Mouse (Mus musculus) cerebellum, adult 2 months (tissue): ENCODE results near the gene Kdm4c. TPM values are rescaled to one million over a fixed set of nuclear protein-coding genes. Genes with fewer than 3 reads are reported as not detected.
"Not testable (repeated sequence)": the region's sequence is repeated elsewhere in the genome, so short reads cannot be mapped to it uniquely, and the experiment has no call there.

Experiments used
- DNase-seq, 2 experiments: peaks; one replicate each; pipeline ENCODE4 v3.0.0; 2021
- H3K27ac ChIP-seq: fragments of 200-500 bp; 2 replicates; pipeline ENCODE4 v1.5.1; 2012; ENCODE audit warnings: low read length, control low read depth, inconsistent platforms; ENCODE audit not compliant: insufficient read depth
- H3K27me3 ChIP-seq: fragments of 200-500 bp; 2 replicates; pipeline ENCODE4 v1.6.1; 2012; ENCODE audit warnings: inconsistent platforms, mild to moderate bottlenecking, low read length, moderate library complexity; ENCODE audit not compliant: control insufficient read depth, insufficient read depth
- H3K4me1 ChIP-seq: fragments of 200-500 bp; 2 replicates; pipeline ENCODE4 v1.6.1; 2011; ENCODE audit warnings: low read length; ENCODE audit not compliant: control insufficient read depth, insufficient read depth
- H3K4me3 ChIP-seq: fragments of 200-500 bp; replicated peaks from 2 replicates; pipeline ENCODE3; 2011; ENCODE audit warnings: mild to moderate bottlenecking, low read depth, low read length, control low read depth; ENCODE audit not compliant: insufficient read depth
- CTCF ChIP-seq: fragments of 200-500 bp; IDR thresholded peaks from 2 replicates; pipeline ENCODE4 v1.5.1; 2011; ENCODE audit warnings: low read depth, mild to moderate bottlenecking, control low read depth, low read length, moderate library complexity, borderline replicate concordance; ENCODE audit not compliant: insufficient read depth
- POLR2A ChIP-seq: fragments of 200-500 bp; IDR thresholded peaks from 2 replicates; pipeline ENCODE4 v1.6.1; 2011; ENCODE audit warnings: low read length, control low read depth, borderline replicate concordance; ENCODE audit not compliant: insufficient read depth
- WGBS: fragments of 180-500 bp; shearing (Covaris S2); methylation state at CpG from one replicate; pipeline ENCODE4 v1.1.7; 2018; 5-methylcytosine and 5-hydroxymethylcytosine counted together
- polyA plus RNA-seq: library from polyadenylated mRNA; depleted of rRNA; stranded (reverse); fragments of >200 nt; gene quantifications from 2 replicates; pipeline ENCODE4 v1.2.3, GENCODE M21; 2012

Gene Kdm4c
- polyA plus RNA-seq, 1 experiment = 14.0 TPM

GRCm38 (mm10) chr4:74315388-74315787 lies 73.1 kb downstream of the Kdm4c start:
- Histone ChIP-seq H3K4me3 (no peak overlapping the region), H3K27ac (no peak overlapping the region), H3K27me3 (no peaks in the 10 kb centered on the region), H3K4me1 (no peaks in the 10 kb centered on the region)
- DNase-seq = no peak
- WGBS = 96% methylated on average over 5 of the region's 5 CpGs
- TF ChIP-seq CTCF (no peak), POLR2A (no peak)

GRCm38 (mm10) chr4:74319313-74319712 lies 77.0 kb downstream of the Kdm4c start:
- no peak overlapping the region for H3K27ac ChIP-seq
- WGBS = 98% methylated on average over 1 of the region's 1 CpGs
- no peak for DNase-seq
- no peaks in the 10 kb centered on the region for H3K27me3 ChIP-seq
- no peak overlapping the region for H3K4me3 ChIP-seq
- no peaks in the 10 kb centered on the region for H3K4me1 ChIP-seq
- no peak for TF ChIP-seq CTCF

GRCm38 (mm10) chr4:74357479-74357878 lies 115.2 kb downstream of the Kdm4c start:
- Histone ChIP-seq H3K27ac (no peak overlapping the region), H3K4me3 (no peak overlapping the region), H3K27me3 (no peaks in the 10 kb centered on the region), H3K4me1 (no peaks in the 10 kb centered on the region)
- whole genome bisulfite sequencing = 95% methylated on average over 4 of the region's 4 CpGs
- no peak for DNase-seq
- no peak for TF ChIP-seq POLR2A
- no peak for TF ChIP-seq CTCF

- no peaks in the 10 kb centered on the region for H3K4me1 ChIP-seq
- no peaks in the 10 kb centered on the region for H3K27me3 ChIP-seq
- H3K4me3 ChIP-seq = no peak overlapping the region
- 98% methylated on average over 3 of the region's 3 CpGs for WGBS
- DNase-seq = no peak
- TF ChIP-seq POLR2A (no peak), CTCF (no peak)
- no peak overlapping the region for H3K27ac ChIP-seq
These were observed 118.0 kb downstream of the Kdm4c start for GRCm38 (mm10) chr4:74360274-74360673.

- 86% methylated on average over 4 of the region's 4 CpGs for WGBS
- DNase-seq = no peak
These were observed 144.3 kb downstream of the Kdm4c start for GRCm38 (mm10) chr4:74386583-74386982.

GRCm38 (mm10) chr4:74393162-74393561 lies 150.9 kb downstream of the Kdm4c start:
- Histone ChIP-seq H3K27ac (no peak overlapping the region), H3K4me3 (no peak overlapping the region), H3K27me3 (no peaks in the 10 kb centered on the region), H3K4me1 (no peaks in the 10 kb centered on the region)
- WGBS = 97% methylated on average over 2 of the region's 2 CpGs
- TF ChIP-seq CTCF (no peak), POLR2A (no peak)
- DNase-seq = no peak

More at GRCm38 (mm10) chr4:74386583-74386982, 144.3 kb downstream of the Kdm4c start:
- H3K27ac ChIP-seq = no peak overlapping the region
- no peak overlapping the region for H3K4me3 ChIP-seq
- H3K4me1 ChIP-seq = no peaks in the 10 kb centered on the region
- no peak for TF ChIP-seq CTCF
- no peak for TF ChIP-seq POLR2A
- H3K27me3 ChIP-seq = no peaks in the 10 kb centered on the region

GRCm38 (mm10) chr4:74396562-74396961 lies 154.3 kb downstream of the Kdm4c start:
- no peak overlapping the region for H3K4me3 ChIP-seq
- no peaks in the 10 kb centered on the region for H3K4me1 ChIP-seq
- 98% methylated on average over 5 of the region's 5 CpGs for WGBS
- DNase-seq = no peak
- no peaks in the 10 kb centered on the region for H3K27me3 ChIP-seq
- H3K27ac ChIP-seq = no peak overlapping the region
- no peak for TF ChIP-seq CTCF
- no peak for TF ChIP-seq POLR2A

GRCm38 (mm10) chr4:74401617-74402313 lies 159.5 kb downstream of the Kdm4c start:
- not testable (repeated sequence) for DNase-seq, H3K27me3 ChIP-seq, H3K27ac ChIP-seq, H3K4me3 ChIP-seq, H3K4me1 ChIP-seq
- 77% methylated on average over 7 of the region's 7 CpGs for WGBS

- TF ChIP-seq CTCF (no peak), POLR2A (no peak)
- H3K27me3 ChIP-seq = no peaks in the 10 kb centered on the region
- 84% methylated on average over 1 of the region's 1 CpGs for WGBS
- no peaks in the 10 kb centered on the region for H3K4me1 ChIP-seq
- no peak overlapping the region for H3K27ac ChIP-seq
- H3K4me3 ChIP-seq = no peak overlapping the region
- no peak for DNase-seq
These were observed 166.4 kb downstream of the Kdm4c start for GRCm38 (mm10) chr4:74408731-74409130.
